Comparison of ENCODE assay signal across 10 mouse cellular contexts in the genomic region with DNA sequence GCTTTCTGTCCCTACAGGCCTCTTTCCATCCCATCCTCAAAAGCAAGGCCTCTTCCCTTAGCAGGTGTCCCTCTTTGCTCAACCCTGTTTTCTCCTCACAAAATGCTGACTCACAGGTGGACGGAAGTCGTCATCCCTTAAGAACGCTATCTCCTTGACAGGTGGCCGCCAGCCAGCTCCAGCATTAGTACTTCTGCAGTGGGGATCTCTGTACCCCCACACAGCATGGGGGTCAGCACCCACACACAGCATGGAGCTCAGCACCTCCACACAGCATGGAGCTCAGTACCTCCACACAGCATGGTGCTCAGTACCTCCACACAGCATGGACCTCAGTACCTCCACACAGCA.
A peak's percentile ranks its signal among the peaks of the same experiment; 100 is the strongest.
DNase-seq lines count a peak whose midpoint lies in the region; ATAC-seq and TF ChIP-seq lines count a peak whose summit lies in the region.
"Had no signal": no experiment of that assay in that cellular context is flagged by ENCODE, and none has a peak within 500 bp of the region (broad histone marks: within the 10 kb centered on the region; RNA-seq: fewer than 3 reads in every experiment).

No protein-coding gene starts in this region.

- no peak for DNase-seq in heart, embryonic 10.5 days (ENCODE audit: low spot score)
- DNase-seq in heart, adult 11 months = no peak
- no peak for DNase-seq in embryonic facial prominence, embryonic 11.5 days (ENCODE audit: low spot score)
- peak; percentile 60 for DNase-seq in intestine, embryonic 14.5 days (ENCODE audit: low spot score)
- DNase-seq in cerebellum, adult 9-10 months = no peak
- no peak for DNase-seq in liver, postnatal 0 days
- DNase-seq: cerebellum, adult 18-20 months; kidney, adult 18-20 months had no signal

- no peaks in the 10 kb centered on the region for H3K36me3 ChIP-seq in heart, embryonic 10.5 days
- no peaks in the 10 kb centered on the region for H3K36me3 ChIP-seq in embryonic facial prominence, embryonic 11.5 days (replicated peaks; ENCODE audit: control insufficient read depth, insufficient read depth, low read depth, low read length)
- no peaks in the 10 kb centered on the region for H3K36me3 ChIP-seq in intestine, embryonic 14.5 days (ENCODE audit: control insufficient read depth, insufficient read depth, low read length)
- H3K36me3 ChIP-seq in midbrain, embryonic 12.5 days = no peaks in the 10 kb centered on the region
- no peaks in the 10 kb centered on the region for H3K36me3 ChIP-seq in liver, postnatal 0 days (replicated peaks; ENCODE audit: insufficient read depth, low read length)

- WGBS in heart, embryonic 10.5 days = 48% methylated on average over 4 of the region's 4 CpGs
- 55% methylated on average over 4 of the region's 4 CpGs for WGBS in embryonic facial prominence, embryonic 11.5 days
- 42% methylated on average over 4 of the region's 4 CpGs for WGBS in intestine, embryonic 14.5 days
- 65% methylated on average over 4 of the region's 4 CpGs for WGBS in midbrain, embryonic 12.5 days
- WGBS in liver, postnatal 0 days (ENCODE audit: insufficient replicate concordance) = 28% methylated on average over 4 of the region's 4 CpGs

- H3K9ac ChIP-seq in embryonic facial prominence, embryonic 11.5 days (replicated peaks; ENCODE audit: low read length) = no peak overlapping the region
- H3K9ac ChIP-seq in intestine, embryonic 14.5 days (ENCODE audit: low read length) = no peak overlapping the region
- H3K9ac ChIP-seq in midbrain, embryonic 12.5 days (replicated peaks) = no peak overlapping the region; the same call in 1 of the 2 replicates
- no peak overlapping the region for H3K9ac ChIP-seq in liver, postnatal 0 days (replicated peaks)

- no peak for TF ChIP-seq CTCF in liver, postnatal 0 days (IDR thresholded peaks at IDR 0.05; ENCODE audit: low read depth)

- peak overlapping the region; percentile 67 for H3K27ac ChIP-seq in heart, embryonic 10.5 days
- no peak overlapping the region; the same call in 1 of the 2 replicates for H3K27ac ChIP-seq in embryonic facial prominence, embryonic 11.5 days (replicated peaks; ENCODE audit: low read depth, low read length)
- H3K27ac ChIP-seq in intestine, embryonic 14.5 days (ENCODE audit: low read depth) = peak overlapping the region; percentile 86; the same call in 1 of the 2 replicates
- peak overlapping the region; percentile 65 for H3K27ac ChIP-seq in midbrain, embryonic 12.5 days (replicated peaks)
- H3K27ac ChIP-seq in liver, postnatal 0 days (ENCODE audit: low read depth) = no peak overlapping the region

- H3K4me3 ChIP-seq in heart, embryonic 10.5 days = no peak overlapping the region
- no peak overlapping the region for H3K4me3 ChIP-seq in embryonic facial prominence, embryonic 11.5 days (ENCODE audit: low read depth, low read length)
- no peak overlapping the region for H3K4me3 ChIP-seq in intestine, embryonic 14.5 days (ENCODE audit: low read depth, low read length)
- no peak overlapping the region for H3K4me3 ChIP-seq in midbrain, embryonic 12.5 days
- no peak overlapping the region for H3K4me3 ChIP-seq in liver, postnatal 0 days (ENCODE audit: low read depth, low read length)

- H3K4me2 ChIP-seq in embryonic facial prominence, embryonic 11.5 days (ENCODE audit: low read depth, low read length) = no peak overlapping the region
- peak overlapping the region; percentile 33; the same call in 1 of the 2 replicates for H3K4me2 ChIP-seq in intestine, embryonic 14.5 days (ENCODE audit: low read length)
- H3K4me2 ChIP-seq in midbrain, embryonic 12.5 days (replicated peaks) = peak overlapping the region; percentile 16; the same call in 1 of the 2 replicates
- H3K4me2 ChIP-seq in liver, postnatal 0 days (ENCODE audit: low read depth, low read length) = no peak overlapping the region

- H3K9me3 ChIP-seq in heart, embryonic 10.5 days = no peaks in the 10 kb centered on the region
- H3K9me3 ChIP-seq in embryonic facial prominence, embryonic 11.5 days (replicated peaks; ENCODE audit: control insufficient read depth, low read length) = no peaks in the 10 kb centered on the region
- H3K9me3 ChIP-seq in intestine, embryonic 14.5 days (ENCODE audit: control insufficient read depth, low read length) = no peaks in the 10 kb centered on the region
- no peaks in the 10 kb centered on the region for H3K9me3 ChIP-seq in midbrain, embryonic 12.5 days
- H3K9me3 ChIP-seq in liver, postnatal 0 days (ENCODE audit: low read length) = no peaks in the 10 kb centered on the region

- ATAC-seq in embryonic facial prominence, embryonic 11.5 days (replicated peaks; ENCODE audit: insufficient number of reproducible peaks, low FRiP score, low TSS enrichment, low read depth) = peak; percentile 8; the same call in 1 of the 2 replicates
- no peak for ATAC-seq in intestine, embryonic 14.5 days (replicated peaks; ENCODE audit: low FRiP score, low TSS enrichment, low read depth)
- ATAC-seq in midbrain, embryonic 12.5 days (ENCODE audit: low FRiP score, low read depth) = no peak; the same call in 1 of the 2 replicates
- ATAC-seq in liver, postnatal 0 days = no peak
- no peak for ATAC-seq in inflammation-experienced regulatory T-cells, adult 6 months

- no peak for TF ChIP-seq EP300 in liver, postnatal 0 days (IDR thresholded peaks at IDR 0.05; ENCODE audit: low read depth)

- no peaks in the 10 kb centered on the region for H3K27me3 ChIP-seq in heart, embryonic 10.5 days (ENCODE audit: insufficient read depth, poor library complexity, severe bottlenecking)
- H3K27me3 ChIP-seq in embryonic facial prominence, embryonic 11.5 days (ENCODE audit: control insufficient read depth, insufficient read depth, low read length) = no peaks in the 10 kb centered on the region
- H3K27me3 ChIP-seq in intestine, embryonic 14.5 days (replicated peaks; ENCODE audit: control insufficient read depth, insufficient read depth, low read length) = no peaks in the 10 kb centered on the region
- peaks cover 4% of the 10 kb centered on the region for H3K27me3 ChIP-seq in midbrain, embryonic 12.5 days
- H3K27me3 ChIP-seq in liver, postnatal 0 days (ENCODE audit: insufficient read depth, low read length) = no peaks in the 10 kb centered on the region

- peaks cover 28% of the 10 kb centered on the region for H3K4me1 ChIP-seq in heart, embryonic 10.5 days
- H3K4me1 ChIP-seq in embryonic facial prominence, embryonic 11.5 days (ENCODE audit: control insufficient read depth, insufficient read depth, low read length) = peaks cover 5% of the 10 kb centered on the region; the same call in 1 of the 2 replicates
- peaks cover 20% of the 10 kb centered on the region for H3K4me1 ChIP-seq in intestine, embryonic 14.5 days (replicated peaks; ENCODE audit: control insufficient read depth, insufficient read depth, low read length)
- peaks cover 28% of the 10 kb centered on the region for H3K4me1 ChIP-seq in midbrain, embryonic 12.5 days
- H3K4me1 ChIP-seq in liver, postnatal 0 days (ENCODE audit: insufficient read depth) = no peaks in the 10 kb centered on the region

Comparison
In these comparisons a context has a peak if more than half of its experiments do, and no peak if none do; other contexts are left out.
1. H3K27ac ChIP-seq: peak in heart, embryonic 10.5 days (single experiment), intestine, embryonic 14.5 days (single experiment) and midbrain, embryonic 12.5 days (single experiment); none in embryonic facial prominence, embryonic 11.5 days (single experiment) and liver, postnatal 0 days (single experiment).
2. H3K4me2 ChIP-seq: peak in intestine, embryonic 14.5 days (single experiment) and midbrain, embryonic 12.5 days (single experiment); none in embryonic facial prominence, embryonic 11.5 days (single experiment) and liver, postnatal 0 days (single experiment).